Mouse (Mus musculus): ENCODE results near the gene Mylk. TPM values are rescaled to one million over a fixed set of nuclear protein-coding genes. Genes with fewer than 3 reads are reported as not detected.

Gene Mylk
- polyA plus RNA-seq, 1 experiment from 2014 or later: 13.4 TPM

DNA sequence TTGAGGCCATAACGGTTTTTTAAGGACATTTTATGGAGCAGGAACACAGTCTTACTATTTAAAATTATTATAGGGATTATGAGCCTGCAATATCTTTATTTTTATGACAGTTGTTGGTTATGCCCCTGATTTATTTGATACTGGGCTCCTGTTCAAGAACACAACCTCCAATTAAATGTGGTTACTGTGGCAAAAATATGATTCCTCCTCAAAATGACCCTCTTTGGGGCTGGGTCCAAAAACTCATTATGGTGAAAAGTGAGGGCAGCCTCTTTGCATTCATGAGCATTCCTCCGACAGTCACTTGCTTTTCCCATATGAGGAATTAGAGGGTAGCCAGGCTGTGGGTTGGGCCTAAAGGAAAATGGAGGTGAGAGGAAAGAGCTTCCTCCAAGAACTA, 110.7 kb downstream of the Mylk start:
- H3K36me3 ChIP-seq: no peaks in the 10 kb centered on the region
- no peak for ATAC-seq (ENCODE audit: insufficient number of reproducible peaks, insufficient read depth, low FRiP score, low TSS enrichment, low read depth)
- H3K27ac ChIP-seq: no peak overlapping the region
- WGBS: 65% methylated on average over 2 of the region's 2 CpGs
- no peak overlapping the region for H3K4me2 ChIP-seq
- H3K27me3 ChIP-seq: no peaks in the 10 kb centered on the region
- H3K4me1 ChIP-seq: peaks cover 12% of the 10 kb centered on the region
- H3K9ac ChIP-seq: no peak overlapping the region
- no peaks in the 10 kb centered on the region for H3K9me3 ChIP-seq
- no peak overlapping the region for H3K4me3 ChIP-seq

DNA sequence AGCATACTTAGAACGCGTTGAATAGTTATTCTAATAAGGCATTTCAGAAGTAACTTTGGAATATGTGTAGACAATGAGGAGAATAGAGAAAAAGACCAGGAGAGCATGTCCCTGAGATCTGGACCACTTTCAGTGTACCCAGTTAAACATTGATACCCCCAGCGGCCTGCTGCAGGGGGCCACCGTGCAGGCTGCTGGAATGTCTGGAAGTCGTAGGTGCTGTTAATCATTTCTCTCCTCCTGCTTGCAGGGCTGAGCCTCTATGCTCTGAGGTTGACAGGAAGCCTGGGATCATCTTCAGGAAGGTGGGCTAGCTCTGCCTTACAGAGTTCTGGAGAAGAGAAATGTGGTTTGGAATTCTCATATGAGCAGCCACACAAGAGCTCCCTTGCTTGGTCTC, 112.6 kb downstream of the Mylk start:
- Histone ChIP-seq H3K9me3 (no peaks in the 10 kb centered on the region), H3K36me3 (no peaks in the 10 kb centered on the region), H3K4me3 (no peak overlapping the region), H3K27ac (no peak overlapping the region), H3K9ac (no peak overlapping the region), H3K4me2 (no peak overlapping the region), H3K27me3 (no peaks in the 10 kb centered on the region), H3K4me1 (peaks cover 12% of the 10 kb centered on the region)
- WGBS: 67% methylated on average over 5 of the region's 5 CpGs
- ATAC-seq (ENCODE audit: insufficient number of reproducible peaks, insufficient read depth, low FRiP score, low TSS enrichment, low read depth): no peak

DNA sequence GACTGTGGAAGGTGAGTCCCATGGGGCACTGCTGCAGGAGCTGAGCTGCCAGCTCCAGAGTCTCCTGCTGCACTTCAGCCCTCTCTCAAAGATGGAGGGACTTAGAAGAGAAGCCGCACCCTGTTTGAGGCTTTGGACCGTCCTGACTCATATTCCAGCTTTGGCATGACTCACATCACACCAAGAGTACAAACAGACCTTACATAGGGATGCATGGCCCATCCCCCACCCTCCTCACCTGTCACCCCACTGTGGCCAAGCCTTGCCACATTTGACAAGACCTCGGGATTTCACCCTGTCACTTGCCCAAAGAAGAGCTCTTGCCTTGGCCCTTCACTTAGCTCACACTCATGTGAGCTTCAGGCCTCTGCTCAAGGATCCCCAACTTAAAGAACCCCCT, 115.8 kb downstream of the Mylk start:
- no peak overlapping the region for H3K4me3 ChIP-seq
- H3K27ac ChIP-seq: no peak overlapping the region
- WGBS: 87% methylated on average over 3 of the region's 3 CpGs
- no peak overlapping the region for H3K9ac ChIP-seq
- 0 out of 2 replicates have a peak, but pooled peaks cover 4% of the 10 kb centered on the region for H3K4me1 ChIP-seq
- H3K4me2 ChIP-seq: no peak overlapping the region
- ATAC-seq (ENCODE audit: insufficient number of reproducible peaks, insufficient read depth, low FRiP score, low TSS enrichment, low read depth): no peak
- no peaks in the 10 kb centered on the region for H3K27me3 ChIP-seq
- H3K36me3 ChIP-seq: no peaks in the 10 kb centered on the region
- no peaks in the 10 kb centered on the region for H3K9me3 ChIP-seq

DNA sequence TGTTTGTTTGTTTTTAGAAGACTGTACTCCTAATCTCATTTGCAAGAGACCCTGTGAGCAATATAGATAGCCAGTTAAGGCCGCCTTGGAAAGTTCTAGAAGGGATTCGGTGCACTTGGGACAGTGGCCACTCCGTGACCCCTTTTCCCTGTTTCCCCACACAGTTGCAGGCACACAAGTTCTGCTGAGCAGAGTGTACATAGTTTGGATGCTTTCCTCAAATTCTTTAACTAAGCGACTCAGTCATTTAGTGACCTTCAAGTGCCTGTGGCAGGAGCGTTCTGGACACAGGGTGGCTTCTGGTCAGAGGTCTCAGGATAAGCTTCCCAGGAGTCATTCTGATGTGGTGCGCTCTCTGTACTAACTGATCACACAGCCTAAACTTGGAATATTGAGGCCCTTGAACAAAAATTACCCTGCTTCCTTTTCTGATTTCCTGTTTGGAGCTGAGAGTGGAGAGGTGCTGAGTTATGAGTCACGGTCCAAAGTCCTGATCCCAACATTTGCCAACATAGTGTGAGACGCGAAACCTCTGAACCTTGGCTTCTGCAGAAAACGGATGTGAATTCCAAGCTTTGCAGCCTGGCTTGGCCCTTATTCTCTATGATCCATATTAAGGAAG, 116.8 kb downstream of the Mylk start:
- H3K36me3 ChIP-seq: no peaks in the 10 kb centered on the region
- H3K9me3 ChIP-seq: no peaks in the 10 kb centered on the region
- no peak overlapping the region for H3K27ac ChIP-seq
- H3K4me3 ChIP-seq: no peak overlapping the region
- H3K27me3 ChIP-seq: no peaks in the 10 kb centered on the region
- 72% methylated on average over 10 of the region's 10 CpGs for WGBS
- H3K4me2 ChIP-seq: no peak overlapping the region
- H3K9ac ChIP-seq: no peak overlapping the region
- no peaks in the 10 kb centered on the region for H3K4me1 ChIP-seq
- ATAC-seq (ENCODE audit: insufficient number of reproducible peaks, insufficient read depth, low FRiP score, low TSS enrichment, low read depth): no peak

DNA sequence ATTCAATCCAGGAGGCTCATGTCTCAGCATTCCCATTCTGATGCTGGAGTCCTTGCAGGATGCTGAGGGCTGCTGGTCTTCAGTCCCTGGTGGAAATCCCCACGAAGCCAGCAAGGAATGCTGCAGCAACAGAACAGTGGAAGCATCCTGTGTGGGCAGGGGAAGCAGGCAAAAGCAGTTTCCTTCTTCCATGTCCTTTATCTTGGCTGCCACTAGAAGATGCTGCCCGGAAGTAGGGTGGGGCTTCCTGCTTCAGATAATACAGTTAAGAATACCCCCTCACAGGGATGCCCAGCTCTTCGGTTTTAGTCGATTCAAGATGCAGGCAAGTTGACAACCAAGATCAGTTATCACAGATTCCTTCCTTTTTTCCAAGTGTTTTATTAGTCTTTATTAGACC, 120.4 kb downstream of the Mylk start:
- peaks cover 14% of the 10 kb centered on the region for H3K4me1 ChIP-seq
- WGBS: 85% methylated on average over 4 of the region's 4 CpGs
- H3K36me3 ChIP-seq: no peaks in the 10 kb centered on the region
- no peak for ATAC-seq (ENCODE audit: insufficient number of reproducible peaks, insufficient read depth, low FRiP score, low TSS enrichment, low read depth)
- H3K27me3 ChIP-seq: no peaks in the 10 kb centered on the region
- H3K9me3 ChIP-seq: no peaks in the 10 kb centered on the region
- H3K27ac ChIP-seq: no peak overlapping the region
- H3K4me2 ChIP-seq: no peak overlapping the region
- no peak overlapping the region for H3K4me3 ChIP-seq
- no peak overlapping the region for H3K9ac ChIP-seq

DNA sequence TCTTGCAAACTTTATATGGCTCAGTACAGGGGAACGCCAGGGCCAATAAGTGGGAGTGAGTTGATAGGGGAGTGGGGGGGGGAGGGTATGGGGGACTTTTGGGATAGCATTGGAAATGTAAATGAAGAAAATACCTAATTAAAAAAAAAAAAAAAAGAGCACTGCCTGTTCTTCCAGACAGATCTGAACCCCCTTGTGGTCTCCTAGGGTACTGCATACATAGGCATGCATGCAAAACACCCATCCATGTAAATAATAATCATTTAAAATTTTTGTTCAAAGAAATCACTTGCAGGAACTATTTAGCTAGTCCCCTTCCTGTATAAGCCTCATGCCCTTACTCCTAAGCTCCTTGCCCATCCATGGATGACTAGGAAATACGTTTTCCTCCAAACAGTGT, 122.2 kb downstream of the Mylk start:
- Histone ChIP-seq H3K27ac (no peak overlapping the region), H3K27me3 (no peaks in the 10 kb centered on the region), H3K4me3 (no peak overlapping the region), H3K4me1 (peaks cover 14% of the 10 kb centered on the region), H3K4me2 (no peak overlapping the region), H3K9ac (no peak overlapping the region), H3K9me3 (no peaks in the 10 kb centered on the region), H3K36me3 (no peaks in the 10 kb centered on the region)
- ATAC-seq (ENCODE audit: insufficient number of reproducible peaks, insufficient read depth, low FRiP score, low TSS enrichment, low read depth): no peak
- 89% methylated on average over 2 of the region's 2 CpGs for WGBS

DNA sequence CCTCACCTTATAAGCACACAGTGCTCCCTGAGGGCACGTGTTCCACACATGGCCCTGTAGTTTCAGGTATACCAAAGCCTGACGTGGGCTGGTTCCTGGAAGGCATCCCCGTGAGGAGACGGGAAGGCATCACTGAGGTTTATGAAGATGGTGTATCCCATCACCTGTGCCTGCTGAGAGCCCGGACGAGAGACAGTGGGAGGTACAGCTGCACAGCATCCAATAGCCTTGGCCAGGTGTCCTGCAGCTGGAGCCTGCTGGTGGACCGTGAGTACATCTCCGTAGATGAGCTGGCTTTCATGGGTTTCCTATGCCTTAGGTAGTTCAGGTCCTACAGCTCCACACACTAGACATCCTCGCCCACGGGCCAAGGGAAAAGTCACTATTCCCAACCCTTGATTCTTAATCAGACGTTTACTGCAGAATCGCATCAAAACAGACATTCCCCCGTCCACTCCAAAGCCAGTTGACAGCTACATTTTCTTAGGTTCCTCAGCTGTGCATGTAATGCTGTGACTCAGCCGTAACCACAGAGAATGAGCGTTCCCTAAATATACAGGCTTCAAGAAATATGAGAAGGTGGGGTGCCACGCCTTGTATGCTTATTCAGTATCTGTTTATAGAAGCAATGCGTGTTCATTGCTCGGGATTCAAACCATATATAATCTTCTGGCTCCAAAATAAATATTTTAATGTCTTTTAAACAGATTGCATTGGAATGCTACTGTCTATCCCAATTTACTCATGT, 135.2 kb downstream of the Mylk start:
- Histone ChIP-seq H3K27ac (peak overlapping the region; percentile 44; the same call in 1 of the 2 replicates), H3K9ac (no peak overlapping the region), H3K27me3 (no peaks in the 10 kb centered on the region), H3K4me2 (no peak overlapping the region), H3K4me1 (peaks cover 22% of the 10 kb centered on the region), H3K36me3 (no peaks in the 10 kb centered on the region), H3K4me3 (no peak overlapping the region), H3K9me3 (no peaks in the 10 kb centered on the region)
- ATAC-seq (ENCODE audit: insufficient number of reproducible peaks, insufficient read depth, low FRiP score, low TSS enrichment, low read depth): no peak
- WGBS: 66% methylated on average over 18 of the region's 18 CpGs

DNA sequence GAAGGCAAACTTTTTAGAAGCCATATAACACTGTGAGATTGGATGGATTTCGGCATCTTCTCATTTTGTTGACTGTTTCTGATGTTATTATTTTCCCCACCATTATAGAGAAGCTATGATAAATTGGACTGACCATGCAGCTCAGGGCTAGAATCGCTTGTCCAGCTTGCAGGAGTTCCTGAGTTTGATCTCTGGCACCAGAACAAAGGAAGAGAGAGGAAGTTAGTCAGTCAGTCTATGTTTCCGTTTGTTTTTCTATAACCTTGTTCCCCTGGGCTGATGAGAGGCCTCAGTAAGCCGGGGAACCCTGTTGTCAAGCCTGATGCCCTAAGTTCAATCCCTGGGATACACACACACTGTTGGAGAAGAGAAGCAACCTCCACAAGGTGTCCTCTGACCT, 135.8 kb downstream of the Mylk start:
- no peak for ATAC-seq (ENCODE audit: insufficient number of reproducible peaks, insufficient read depth, low FRiP score, low TSS enrichment, low read depth)
- Histone ChIP-seq H3K4me1 (peaks cover 22% of the 10 kb centered on the region), H3K9ac (no peak overlapping the region), H3K4me3 (no peak overlapping the region), H3K4me2 (no peak overlapping the region), H3K36me3 (no peaks in the 10 kb centered on the region), H3K9me3 (no peaks in the 10 kb centered on the region), H3K27ac (peak overlapping the region; percentile 2; the same call in 1 of the 2 replicates), H3K27me3 (no peaks in the 10 kb centered on the region)
- 66% methylated on average over 4 of the region's 4 CpGs for WGBS

DNA sequence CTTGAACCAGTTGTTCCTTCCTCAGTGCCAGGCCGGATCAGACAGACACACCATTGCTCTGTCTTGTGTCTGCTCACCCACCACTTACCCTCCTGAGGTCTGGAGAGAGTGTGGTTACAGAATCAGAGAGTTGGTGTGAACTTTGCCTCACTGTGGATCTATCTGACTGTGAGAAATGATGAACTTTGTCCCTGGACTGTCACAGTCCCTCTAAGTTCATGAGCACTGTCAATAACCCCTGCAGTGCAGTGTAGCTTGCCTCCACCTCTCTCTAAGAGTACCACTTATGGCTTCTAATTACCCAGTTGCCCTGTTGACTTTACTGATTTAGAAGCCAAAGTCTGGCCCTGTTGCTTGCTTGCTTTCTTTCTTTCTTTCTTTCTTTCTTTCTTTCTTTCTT, 142.0 kb downstream of the Mylk start:
- no peak overlapping the region for H3K27ac ChIP-seq
- H3K36me3 ChIP-seq: no peaks in the 10 kb centered on the region
- H3K4me2 ChIP-seq: no peak overlapping the region
- no peak for ATAC-seq (ENCODE audit: insufficient number of reproducible peaks, insufficient read depth, low FRiP score, low TSS enrichment, low read depth)
- H3K27me3 ChIP-seq: no peaks in the 10 kb centered on the region
- no peak overlapping the region for H3K4me3 ChIP-seq
- no peaks in the 10 kb centered on the region for H3K4me1 ChIP-seq
- no peak overlapping the region for H3K9ac ChIP-seq
- H3K9me3 ChIP-seq: no peaks in the 10 kb centered on the region
- WGBS: 90% methylated on average over 1 of the region's 1 CpGs

DNA sequence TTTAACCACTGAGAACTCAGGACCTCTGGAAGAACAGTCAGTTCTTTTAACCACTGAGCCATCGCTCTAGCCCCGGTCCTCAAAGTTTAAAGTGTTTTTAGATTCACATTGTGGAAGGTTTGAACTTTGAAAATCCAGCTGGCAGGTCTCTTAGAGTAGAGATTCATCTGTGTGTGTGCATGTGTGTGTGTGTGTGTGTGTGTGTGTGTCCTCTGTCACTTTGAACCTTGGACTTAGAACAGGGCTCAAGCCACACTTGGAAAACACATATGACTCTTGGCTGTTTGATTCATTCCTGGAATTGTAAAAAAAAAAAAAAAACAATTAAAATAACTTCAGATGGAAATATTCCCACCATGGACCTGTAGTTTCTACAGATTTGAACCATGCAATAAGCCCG, 149.0 kb downstream of the Mylk start:
- H3K27ac ChIP-seq: no peak overlapping the region
- no peak overlapping the region for H3K4me3 ChIP-seq
- no peaks in the 10 kb centered on the region for H3K36me3 ChIP-seq
- no peak overlapping the region for H3K9ac ChIP-seq
- no peaks in the 10 kb centered on the region for H3K9me3 ChIP-seq
- peaks cover 3% of the 10 kb centered on the region for H3K4me1 ChIP-seq
- 87% methylated on average over 3 of the region's 3 CpGs for WGBS
- no peaks in the 10 kb centered on the region for H3K27me3 ChIP-seq
- no peak overlapping the region for H3K4me2 ChIP-seq
- no peak for ATAC-seq (ENCODE audit: insufficient number of reproducible peaks, insufficient read depth, low FRiP score, low TSS enrichment, low read depth)

DNA sequence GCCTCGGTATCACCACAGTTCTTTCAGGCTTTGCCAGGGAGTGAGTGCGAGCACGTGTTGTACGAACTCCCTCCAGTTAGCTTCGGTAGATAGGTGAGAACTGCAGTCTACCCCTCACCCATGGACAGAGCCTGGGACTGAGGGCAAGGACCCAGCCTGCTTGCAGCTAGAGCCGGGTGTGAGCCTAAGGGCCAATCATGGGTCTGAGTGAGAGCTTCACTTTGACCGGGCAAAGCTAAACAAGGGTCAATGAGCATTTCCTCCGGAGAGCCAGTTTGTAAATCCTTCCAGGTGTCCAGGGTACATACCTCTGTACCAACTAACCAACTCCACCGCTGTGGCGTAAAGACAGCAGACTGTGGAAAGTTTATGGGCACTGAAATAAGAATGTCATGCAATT, 150.9 kb downstream of the Mylk start:
- H3K27me3 ChIP-seq: no peaks in the 10 kb centered on the region
- WGBS: 76% methylated on average over 10 of the region's 10 CpGs

DNA sequence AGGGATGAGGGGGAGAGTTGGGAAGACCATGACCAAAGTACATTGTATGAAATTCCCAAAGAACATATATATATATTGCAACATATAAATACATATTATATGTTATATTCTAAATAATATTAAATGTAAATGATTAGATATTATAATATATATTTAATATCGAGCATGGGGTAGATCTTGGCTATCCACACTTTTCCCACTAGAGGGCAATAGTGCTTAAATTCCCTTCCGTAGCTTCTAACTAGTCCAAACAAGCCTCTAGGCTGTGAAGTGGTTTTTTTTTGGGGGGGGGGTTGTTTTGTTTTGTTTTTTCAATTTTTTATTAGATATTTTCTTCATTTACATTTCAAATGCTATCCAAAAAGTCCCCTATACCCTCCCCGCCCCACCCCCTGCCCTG, 152.0 kb downstream of the Mylk start:
- Histone ChIP-seq H3K4me2 (no peak overlapping the region), H3K27ac (no peak overlapping the region), H3K36me3 (no peaks in the 10 kb centered on the region), H3K9ac (no peak overlapping the region), H3K4me3 (no peak overlapping the region), H3K9me3 (no peaks in the 10 kb centered on the region), H3K27me3 (no peaks in the 10 kb centered on the region), H3K4me1 (peaks cover 30% of the 10 kb centered on the region)
- 76% methylated on average over 3 of the region's 3 CpGs for WGBS
- ATAC-seq (ENCODE audit: insufficient number of reproducible peaks, insufficient read depth, low FRiP score, low TSS enrichment, low read depth): no peak

More for the DNA sequence above, 150.9 kb downstream of the Mylk start:
- Histone ChIP-seq H3K4me3 (no peak overlapping the region), H3K4me2 (no peak overlapping the region), H3K4me1 (peaks cover 22% of the 10 kb centered on the region), H3K27ac (no peak overlapping the region), H3K36me3 (no peaks in the 10 kb centered on the region), H3K9me3 (no peaks in the 10 kb centered on the region), H3K9ac (no peak overlapping the region)
- no peak for ATAC-seq (ENCODE audit: insufficient number of reproducible peaks, insufficient read depth, low FRiP score, low TSS enrichment, low read depth)

All from embryonic facial prominence, embryonic 13.5 days (tissue).